Mouse (Mus musculus) adrenal gland, postnatal 25 days (tissue): Measurements from ENCODE around the gene Dync2h1. TPM values are rescaled to one million over a fixed set of nuclear protein-coding genes. Genes with fewer than 3 reads are reported as not detected.
"Not testable (repeated sequence)": the region's sequence is repeated elsewhere in the genome, so short reads cannot be mapped to it uniquely, and the experiment has no call there.

Experiments
- DNase-seq: peaks from one replicate; pipeline ENCODE4 v3.0.0; 2021; ENCODE audit warnings: mixed read lengths
- total RNA-seq: library from RNA; stranded (reverse); gene quantifications from 2 replicates; pipeline ENCODE4 v1.2.3, GENCODE M21; 2021

The Dync2h1 gene
- total RNA-seq, 1 experiment from 2014 or later: 19.2 TPM

DNA sequence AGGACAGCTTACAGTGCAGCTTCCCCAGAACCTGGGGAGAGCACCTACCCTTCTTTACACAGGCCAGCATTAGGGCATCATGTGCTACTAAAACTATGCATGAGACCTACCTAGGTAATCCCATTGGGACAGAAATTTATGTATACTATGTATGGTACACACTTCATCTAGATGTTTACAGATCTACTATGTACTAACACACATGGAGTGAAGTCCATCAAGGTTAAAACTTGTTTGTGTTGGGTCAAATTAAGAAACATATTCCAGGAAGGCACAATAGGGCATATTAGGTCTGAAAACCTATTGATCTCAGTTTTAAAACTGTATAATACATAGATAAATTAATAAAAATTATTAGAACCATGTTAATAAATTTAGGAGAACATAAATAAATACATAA lies 168.6 kb downstream of the Dync2h1 start:
- no peak for DNase-seq

GRCm38 (mm10) chr9:7014733-7015132 lies 169.5 kb downstream of the Dync2h1 start:
- DNase-seq: no peak

GRCm38 (mm10) chr9:7009785-7010184 lies 174.5 kb downstream of the Dync2h1 start:
- DNase-seq: no peak

DNA sequence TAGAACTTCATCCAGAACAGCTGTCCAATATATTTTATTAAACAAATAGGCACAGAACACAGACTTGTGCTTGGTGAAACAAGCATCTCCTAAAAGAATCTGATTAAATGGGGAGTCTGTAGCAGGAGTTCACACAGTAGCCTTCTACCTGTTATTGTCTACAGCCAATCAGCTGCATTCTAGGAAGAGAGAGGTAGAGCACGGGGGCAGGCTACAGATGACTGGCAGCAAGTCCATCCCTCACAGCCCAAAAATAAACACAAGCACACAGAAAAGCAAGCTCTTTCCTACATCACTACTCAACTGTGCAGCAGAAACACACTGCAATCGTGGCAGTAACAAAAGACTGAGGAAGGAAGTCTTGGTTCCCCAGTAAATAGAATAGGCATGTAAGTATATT lies 189.4 kb downstream of the Dync2h1 start:
- no peak for DNase-seq

GRCm38 (mm10) chr9:6994275-6994674 lies 190.0 kb downstream of the Dync2h1 start:
- DNase-seq: no peak

- no peak for DNase-seq
Measured at GRCm38 (mm10) chr9:6988893-6989685, 195.2 kb downstream of the Dync2h1 start.

DNA sequence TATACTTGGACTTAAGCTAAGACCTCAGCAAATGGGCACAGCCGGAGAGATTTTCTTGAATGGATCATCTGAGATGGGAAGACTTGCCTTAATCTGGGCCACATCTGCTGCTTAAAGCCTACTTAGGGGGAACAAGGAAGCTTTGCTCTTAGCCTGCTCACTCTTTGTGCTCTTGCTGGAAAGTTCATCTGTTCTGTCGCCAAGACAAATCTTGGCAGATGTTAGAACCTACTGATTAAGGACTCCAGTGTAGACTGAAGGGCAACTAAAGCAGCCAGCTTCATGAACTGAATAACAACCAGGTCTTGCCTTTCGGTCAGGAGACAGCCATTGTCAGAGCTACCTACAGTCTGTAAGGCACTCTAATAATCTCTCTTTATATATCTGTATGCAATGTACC lies 198.1 kb downstream of the Dync2h1 start:
- DNase-seq: no peak

DNA sequence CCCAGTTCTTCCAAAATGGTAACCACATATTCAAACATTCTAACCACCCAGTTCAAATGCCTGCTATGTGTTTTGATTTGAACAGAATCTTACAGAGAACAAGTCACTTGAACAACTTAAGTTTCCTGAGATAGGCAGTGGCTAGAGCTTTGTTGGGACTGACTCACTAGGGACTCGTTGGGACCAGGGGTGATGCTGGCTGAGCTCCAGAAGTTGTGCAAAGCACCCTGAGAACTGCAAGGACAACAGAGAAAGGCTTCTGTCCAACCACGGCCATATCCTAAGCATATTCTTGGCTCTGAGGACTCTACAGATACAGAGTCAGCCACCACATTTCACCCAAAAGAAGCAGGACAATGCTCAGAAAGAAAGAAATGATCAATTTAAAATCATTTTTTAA lies 215.1 kb downstream of the Dync2h1 start:
- peak; percentile 66 for DNase-seq

- no peak for DNase-seq
Measured at GRCm38 (mm10) chr9:6965006-6965405, 219.2 kb downstream of the Dync2h1 start.

- DNase-seq: no peak
Measured at GRCm38 (mm10) chr9:6958311-6958710, 225.9 kb downstream of the Dync2h1 start.

DNA sequence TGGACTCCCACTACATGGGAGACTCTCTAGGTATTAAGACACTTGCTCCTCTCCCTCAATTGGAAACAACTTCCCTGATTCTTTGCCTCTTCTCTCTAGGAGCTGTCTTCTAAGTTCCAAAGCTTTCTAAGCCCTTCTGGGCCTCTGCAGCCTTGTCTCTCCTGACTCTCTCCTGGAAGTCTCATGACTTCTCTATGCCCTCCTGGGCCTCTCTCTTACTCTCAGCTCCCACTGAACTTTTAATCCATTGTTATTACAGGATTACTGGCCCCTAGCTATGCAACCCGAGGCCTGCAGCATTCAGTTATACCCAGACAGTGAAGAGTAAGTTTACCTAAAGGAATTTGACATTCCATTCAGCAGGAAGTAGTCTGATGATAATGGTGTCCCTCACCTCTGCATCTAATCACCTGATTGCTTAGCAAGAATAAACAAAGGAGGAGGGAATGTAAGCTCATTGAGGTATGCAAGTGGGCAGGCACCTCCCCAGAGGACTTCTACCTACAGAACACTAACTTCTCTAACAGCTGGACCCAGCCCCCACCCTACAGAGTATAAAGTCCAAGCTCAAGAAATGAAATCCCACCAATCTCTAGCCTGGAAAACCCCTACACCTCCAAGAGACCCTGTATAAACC lies 256.7 kb downstream of the Dync2h1 start:
- DNase-seq: no peak

DNA sequence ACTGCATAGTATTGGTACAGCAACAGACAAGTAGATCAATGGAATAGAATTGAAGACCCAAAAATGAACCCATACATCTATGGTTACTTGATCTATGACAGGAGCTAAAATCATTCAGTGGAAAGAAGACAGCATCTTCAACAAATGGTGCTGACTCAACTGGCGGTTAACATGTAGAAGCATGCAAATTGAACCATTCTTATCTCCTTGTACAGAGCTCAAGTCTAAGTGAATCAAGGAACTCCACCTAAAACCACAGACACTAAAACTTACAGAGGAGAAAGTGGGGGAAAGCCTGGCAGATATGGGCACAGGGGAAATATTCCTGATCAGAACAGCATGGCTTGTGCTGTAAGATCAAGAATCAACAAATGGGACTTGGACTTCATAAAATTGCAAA lies 270.8 kb downstream of the Dync2h1 start:
- DNase-seq: no peak

DNA sequence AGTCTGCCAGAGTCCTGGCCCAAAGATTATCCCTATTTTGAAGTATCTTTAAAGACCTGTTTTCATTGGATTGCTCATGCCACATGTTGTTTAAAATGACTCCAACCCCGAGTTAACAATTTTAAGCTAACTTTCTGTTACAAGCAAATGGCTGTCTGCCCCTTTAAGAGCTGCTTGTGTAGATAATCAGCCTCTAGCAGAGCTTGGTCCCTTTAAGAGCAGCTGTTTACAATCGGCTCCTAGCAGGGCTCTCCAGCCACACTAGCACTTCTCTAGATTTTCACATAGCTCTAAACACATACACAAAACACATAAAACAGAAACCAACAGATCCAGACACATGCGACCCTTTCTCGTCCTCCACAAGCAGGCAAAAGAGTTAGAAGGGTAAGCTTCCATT lies 273.7 kb downstream of the Dync2h1 start:
- not testable (repeated sequence) for DNase-seq

- no peak for DNase-seq
Measured at GRCm38 (mm10) chr9:6901620-6902019, 282.6 kb downstream of the Dync2h1 start.

GRCm38 (mm10) chr9:6891331-6891730 lies 292.9 kb downstream of the Dync2h1 start:
- DNase-seq: no peak

DNA sequence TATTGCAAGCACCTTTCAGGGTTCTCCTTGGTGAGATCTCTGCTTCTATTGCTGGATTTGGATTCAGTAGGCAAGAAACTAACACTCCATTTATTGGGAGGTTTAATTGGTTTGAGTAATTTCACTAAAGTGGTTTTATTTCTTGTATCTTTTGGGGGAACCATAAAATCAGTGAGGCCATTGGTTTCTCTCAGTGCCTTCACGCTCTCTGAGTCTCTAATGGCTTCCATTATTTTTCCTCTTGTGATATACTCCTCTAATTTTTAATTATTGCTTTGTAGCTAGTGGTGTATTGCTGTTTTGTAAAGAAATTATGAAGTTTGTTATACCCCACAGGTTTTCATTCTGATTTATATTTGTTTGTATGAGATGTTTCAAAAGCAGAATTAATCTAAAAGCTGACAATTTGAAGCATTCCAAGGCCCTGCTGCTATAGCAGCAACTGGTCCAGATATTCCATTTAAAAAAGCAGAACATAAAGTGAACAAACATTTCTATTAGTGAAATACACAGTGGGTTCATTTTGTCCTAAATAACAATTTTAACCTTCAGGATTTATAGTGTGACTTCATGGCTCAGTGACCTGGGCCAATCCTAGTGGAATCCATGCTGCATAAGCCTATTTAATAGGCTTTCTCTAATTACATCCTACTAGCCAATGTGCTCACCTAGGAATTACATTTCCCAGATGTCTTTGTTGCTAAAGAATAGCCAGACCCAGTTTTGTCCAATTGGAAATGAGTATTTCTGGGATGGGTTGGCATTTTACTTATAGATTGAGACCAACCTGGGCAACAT lies 302.9 kb downstream of the Dync2h1 start:
- DNase-seq: no peak

Other genes starting within 250 kb of the Dync2h1 start
- gene Dcun1d5, start 74 bp upstream of the Dync2h1 start, total RNA-seq: 78.8 and 86.4 TPM in 2 replicates
- gene Mmp13, start 88.1 kb upstream of the Dync2h1 start, total RNA-seq: 0.49 TPM in 1 of 2 replicates, not detected in the other
- 3.2 and 3.4 TPM in 2 replicates for gene Mmp12, start 159.9 kb upstream of the Dync2h1 start, total RNA-seq
- not detected in 2 replicates for gene Mmp1b, start 203.6 kb upstream of the Dync2h1 start, total RNA-seq